26 mouse cellular contexts compared by ENCODE assay signal in genomic region chr19:55652693-55653265, GRCm38 (mm10).
"Had no signal": no experiment of that assay in that cellular context is flagged by ENCODE, and none has a peak within 500 bp of the region (broad histone marks: within the 10 kb centered on the region; RNA-seq: fewer than 3 reads in every experiment).

No protein-coding gene starts in this region.

- H3K4me2 ChIP-seq: heart, embryonic 12.5 days; hindbrain, embryonic 12.5 days; hindbrain, embryonic 14.5 days; intestine, embryonic 15.5 days; kidney, embryonic 15.5 days; limb, embryonic 13.5 days; limb, embryonic 15.5 days had no signal

- H3K4me3 ChIP-seq: gastrocnemius, adult 2 months; heart, embryonic 10.5 days; heart, embryonic 12.5 days; hindbrain, embryonic 10.5 days; hindbrain, embryonic 12.5 days; intestine, embryonic 15.5 days; kidney, embryonic 15.5 days; limb, embryonic 13.5 days; limb, embryonic 15.5 days had no signal

- H3K27ac ChIP-seq: gastrocnemius, adult 2 months; heart, embryonic 10.5 days; hindbrain, embryonic 10.5 days; hindbrain, embryonic 12.5 days; hindbrain, embryonic 14.5 days; intestine, embryonic 15.5 days; kidney, embryonic 15.5 days; kidney, postnatal 0 days; limb, embryonic 13.5 days; limb, embryonic 15.5 days had no signal

- H3K36me3 ChIP-seq: heart, embryonic 10.5 days; heart, embryonic 12.5 days; hindbrain, embryonic 10.5 days; hindbrain, embryonic 12.5 days; intestine, embryonic 15.5 days; kidney, embryonic 15.5 days; limb, embryonic 13.5 days; limb, embryonic 15.5 days had no signal

- H3K9ac ChIP-seq: heart, embryonic 12.5 days; hindbrain, embryonic 12.5 days; hindbrain, embryonic 14.5 days; intestine, embryonic 15.5 days; kidney, embryonic 15.5 days; limb, embryonic 13.5 days; limb, embryonic 15.5 days had no signal

- ATAC-seq: hindbrain, embryonic 16.5 days; inflammation-experienced regulatory T-cells, adult 6 months; intestine, embryonic 15.5 days had no signal

- H3K4me1 ChIP-seq: hindbrain, embryonic 12.5 days; intestine, embryonic 15.5 days; limb, embryonic 15.5 days had no signal

- H3K9me3 ChIP-seq: heart, embryonic 10.5 days; heart, embryonic 12.5 days; hindbrain, embryonic 10.5 days; hindbrain, embryonic 12.5 days; intestine, embryonic 15.5 days; kidney, embryonic 15.5 days; limb, embryonic 13.5 days; limb, embryonic 15.5 days had no signal

- DNase-seq: gastrocnemius, adult 2 months; gastrocnemius, postnatal 10 days; gastrocnemius, postnatal 25 days; heart, adult 18-20 months; heart, postnatal 10 days; heart, postnatal 4 days; kidney, adult 11 months; kidney, adult 2 months; kidney, adult 9 months; kidney, postnatal 14 days; kidney, postnatal 36 days; layer of hippocampus, adult 9-11 months; layer of hippocampus, postnatal 36 days; left cerebral cortex, postnatal 4 days had no signal

- H3K27me3 ChIP-seq: heart, embryonic 12.5 days; intestine, embryonic 15.5 days; kidney, embryonic 15.5 days had no signal
